Mouse (Mus musculus) v-Abl transformed pro-B cells (cell line): Measurements from ENCODE around the gene Ehd1.

Experiments used
- in situ Hi-C, 2 experiments: fragments of 400-800 bp; cut with MboI; formaldehyde crosslinking; loops; one replicate each; pipeline ENCODE4 v1.15.1; 2025; ENCODE audit not compliant: unreplicated experiment in 2 of 2

The Ehd1 gene

GRCm38 (mm10) chr19:6276426-6277421, at the start of gene Ehd1:
Gene Ehd1, plus strand, starts transcription at chr19:6276725.
- in situ Hi-C loops: no loop called here

GRCm38 (mm10) chr19:6226763-6227162, 49.8 kb upstream of the Ehd1 start:
- in situ Hi-C loops: no loop called here

- in situ Hi-C loops: no loop called here
These were observed 48.7 kb upstream of the Ehd1 start for GRCm38 (mm10) chr19:6227864-6228263.

GRCm38 (mm10) chr19:6230411-6230810, 46.1 kb upstream of the Ehd1 start:
- in situ Hi-C loops: loop anchor here (5.0 kb wide), 1 partner anchor 88 kb away; the partner anchor contains the start of genes Arl2 (in 2 of the 2) and Batf2 (in 2 of the 2)

GRCm38 (mm10) chr19:6231036-6231435, 45.5 kb upstream of the Ehd1 start:
- in situ Hi-C loops: loop anchor here (5.0 kb wide), 1 partner anchor 89 kb away; the partner anchor contains the start of genes Arl2 (in 2 of the 2) and Batf2 (in 2 of the 2)

GRCm38 (mm10) chr19:6233647-6234046, 42.9 kb upstream of the Ehd1 start:
- in situ Hi-C loops: loop anchor here (5.0 kb wide), 1 partner anchor 91 kb away; the partner anchor contains the start of genes Arl2 (in 2 of the 2) and Batf2 (in 2 of the 2)

- in situ Hi-C loops: loop anchor here (5.0 kb wide), 1 partner anchor 92 kb away; the partner anchor contains the start of genes Arl2 (in 2 of the 2) and Batf2 (in 2 of the 2)
These were observed 42.0 kb upstream of the Ehd1 start for GRCm38 (mm10) chr19:6234337-6235083.

GRCm38 (mm10) chr19:6235084-6236052, 41.2 kb upstream of the Ehd1 start, which contains the start of gene Ppp2r5b:
Gene Ppp2r5b, minus strand, starts transcription at chr19:6235872.
- in situ Hi-C loops: no loop called here

- in situ Hi-C loops: no loop called here
These were observed 40.5 kb upstream of the Ehd1 start for GRCm38 (mm10) chr19:6236053-6236441.

- in situ Hi-C loops: no loop called here
These were observed 39.7 kb upstream of the Ehd1 start for GRCm38 (mm10) chr19:6236842-6237241.

- in situ Hi-C loops: no loop called here
These were observed 37.8 kb upstream of the Ehd1 start for GRCm38 (mm10) chr19:6238740-6239139.

- in situ Hi-C loops: no loop called here
These were observed 36.4 kb upstream of the Ehd1 start for GRCm38 (mm10) chr19:6240136-6240535.

GRCm38 (mm10) chr19:6240725-6241124, 35.8 kb upstream of the Ehd1 start:
- in situ Hi-C loops: no loop called here

- in situ Hi-C loops: no loop called here
These were observed 35.0 kb upstream of the Ehd1 start, which contains the start of gene Atg2a for GRCm38 (mm10) chr19:6241274-6242107. Gene Atg2a, plus strand, starts transcription at chr19:6241668.

GRCm38 (mm10) chr19:6242281-6242680, 34.2 kb upstream of the Ehd1 start:
- in situ Hi-C loops: no loop called here

GRCm38 (mm10) chr19:6243226-6243625, 33.3 kb upstream of the Ehd1 start:
- in situ Hi-C loops: no loop called here

- in situ Hi-C loops: no loop called here
These were observed 30.7 kb upstream of the Ehd1 start for GRCm38 (mm10) chr19:6245806-6246205.

- in situ Hi-C loops: no loop called here
These were observed 28.8 kb upstream of the Ehd1 start for GRCm38 (mm10) chr19:6247526-6248300.
